Mouse (Mus musculus) embryo, embryonic 9.5 days (tissue): ENCODE measurements around the gene Heatr3.
"Not testable (repeated sequence)": the region's sequence is repeated elsewhere in the genome, so short reads cannot be mapped to it uniquely, and the experiment has no call there.

Source experiments
- DNase-seq: peaks from one replicate; pipeline ENCODE4 v3.0.0-alpha.2; 2017; ENCODE audit errors: extremely low spot score

Heatr3 gene

GRCm38 (mm10) chr8:88185716-88186115 is 48.1 kb downstream of the Heatr3 start:
- DNase-seq: no peak

DNA sequence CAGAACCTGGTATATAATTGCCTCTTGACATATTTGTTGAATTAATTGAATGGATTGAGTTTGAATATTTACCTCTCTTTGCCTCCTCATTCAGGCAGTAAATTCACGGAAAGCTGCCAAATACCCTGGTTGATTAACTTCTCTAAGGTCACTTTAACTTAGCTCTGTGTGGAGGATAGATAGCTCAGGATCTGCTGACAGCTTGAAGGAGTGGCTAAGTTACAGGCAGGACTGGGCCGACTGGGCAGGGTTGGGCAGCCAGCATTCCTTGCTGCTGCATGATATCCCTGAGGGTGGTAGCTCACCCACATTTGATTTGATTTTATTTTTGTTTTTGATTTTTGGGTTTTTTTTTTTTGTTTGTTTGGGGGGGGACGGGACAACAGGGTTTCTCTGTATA is 59.7 kb downstream of the Heatr3 start:
- DNase-seq: no peak

- no peak for DNase-seq
These were observed 60.9 kb downstream of the Heatr3 start for GRCm38 (mm10) chr8:88198551-88198944.

DNA sequence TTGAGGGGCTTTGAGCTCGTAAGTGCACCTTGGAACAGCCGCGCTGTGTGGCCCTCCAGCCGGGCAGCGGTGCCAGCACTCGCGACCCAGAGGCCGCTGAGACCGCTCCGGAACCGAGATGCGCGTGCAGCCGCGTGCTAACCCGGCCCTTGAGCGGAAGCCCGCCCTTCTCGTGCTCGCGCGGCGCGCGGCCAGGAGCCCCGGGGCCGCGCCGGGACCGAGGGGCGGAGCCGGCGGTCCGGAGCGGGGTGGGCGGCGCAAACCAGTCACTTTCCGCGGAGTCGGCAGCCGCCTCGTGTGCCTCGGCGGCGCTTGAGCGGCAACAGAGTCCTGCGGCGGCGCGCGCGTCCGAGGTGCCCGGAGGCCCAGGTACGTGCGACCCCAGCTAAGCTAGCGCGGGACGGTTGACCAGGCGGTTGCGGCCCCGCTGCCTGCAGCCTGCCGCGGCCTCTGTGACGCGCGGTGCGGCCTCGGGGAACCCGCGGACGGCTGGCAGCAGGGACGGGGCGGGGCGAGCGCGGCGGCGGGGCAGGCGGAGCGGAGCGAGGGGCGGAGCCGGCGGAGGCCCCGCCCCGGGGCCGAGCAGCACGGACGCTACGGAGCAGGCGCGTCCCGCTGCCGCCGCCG is 61.4 kb downstream of the Heatr3 start, which contains the start of gene Tent4b:
Gene Tent4b, plus strand, starts transcription at position 269 of the 627 bp plus-strand sequence.
- peak; percentile 95 for DNase-seq

- peak; percentile 51 for DNase-seq
These were observed 62.3 kb downstream of the Heatr3 start for GRCm38 (mm10) chr8:88199700-88200601.

DNA sequence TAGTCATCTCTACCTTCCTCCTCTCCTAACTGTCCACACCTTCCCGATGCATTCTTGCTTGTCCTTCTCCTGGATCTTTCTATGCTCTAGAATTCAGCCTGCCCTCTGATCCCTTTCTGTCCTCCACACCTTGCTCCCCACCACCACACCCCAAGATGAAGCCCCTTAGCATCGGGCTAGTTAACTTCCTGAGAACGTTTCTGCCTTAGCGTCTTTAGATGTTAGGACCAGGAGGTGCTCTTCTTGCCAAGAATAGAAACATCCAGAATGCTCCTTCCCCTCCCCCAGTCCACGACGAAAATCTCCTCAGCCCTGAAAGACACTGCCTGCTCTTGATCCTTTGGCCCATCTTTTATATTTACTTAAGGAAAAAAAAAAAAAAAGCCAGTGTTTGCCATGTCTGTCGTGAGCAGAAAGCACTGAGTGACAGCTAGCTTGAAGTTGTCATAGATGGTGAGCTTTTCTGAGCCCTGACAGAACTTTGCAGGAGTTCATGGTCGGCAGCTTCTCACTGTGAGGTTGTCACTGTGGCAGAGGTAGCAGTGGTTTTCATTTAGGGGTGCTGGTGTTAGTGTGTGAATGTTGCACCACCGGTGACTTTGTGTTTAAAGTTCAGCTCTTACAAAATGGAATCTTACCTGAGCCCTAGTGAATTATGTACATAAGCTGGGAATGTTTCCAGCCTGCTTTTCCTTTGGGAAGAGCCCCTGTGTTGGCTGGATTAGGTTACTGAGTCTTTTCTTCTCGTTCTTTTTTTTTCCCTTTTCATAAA is 63.3 kb downstream of the Heatr3 start:
- no peak for DNase-seq

DNA sequence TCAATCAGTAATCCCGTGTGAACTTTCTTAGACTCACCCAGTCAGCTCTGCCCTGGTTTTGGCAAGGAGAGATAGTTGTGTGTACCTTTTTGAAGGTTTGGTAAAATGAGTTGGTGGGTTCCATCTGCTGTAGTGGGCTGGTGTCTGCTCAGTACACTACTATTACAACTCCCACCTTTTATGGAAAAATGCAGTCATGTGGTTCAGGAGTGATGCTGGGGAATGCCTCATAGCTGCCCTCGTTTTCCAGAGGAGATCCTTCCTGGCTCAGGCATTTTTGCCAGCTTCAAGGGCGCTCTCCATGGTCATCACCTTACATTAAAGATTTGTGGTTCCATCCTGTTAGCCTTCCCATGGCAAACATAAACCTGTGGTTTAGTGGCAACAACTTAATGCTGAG is 64.0 kb downstream of the Heatr3 start:
- no peak for DNase-seq

DNA sequence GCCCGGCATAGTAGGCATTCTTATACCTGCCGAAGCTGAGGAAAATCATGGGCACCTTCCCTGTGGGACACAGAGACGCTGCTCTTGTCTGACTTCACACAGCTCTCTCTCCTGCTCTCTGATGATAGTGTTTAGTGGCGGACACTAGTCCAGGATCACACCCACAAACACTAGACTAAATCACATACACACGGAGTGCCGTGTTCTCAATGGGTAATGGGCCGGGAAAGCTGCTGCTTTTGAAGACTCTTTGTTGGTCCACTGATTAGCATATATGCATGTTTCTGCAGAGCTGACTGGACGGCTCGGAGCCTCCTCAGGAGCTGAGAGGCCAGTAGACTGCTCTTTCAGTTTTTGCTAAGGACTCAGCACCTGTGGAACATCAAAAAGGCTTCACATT is 68.4 kb downstream of the Heatr3 start:
- no peak for DNase-seq

GRCm38 (mm10) chr8:88207121-88207821 is 69.6 kb downstream of the Heatr3 start:
- DNase-seq: no peak

GRCm38 (mm10) chr8:88209930-88210827 is 72.5 kb downstream of the Heatr3 start:
- DNase-seq: not testable (repeated sequence)

DNA sequence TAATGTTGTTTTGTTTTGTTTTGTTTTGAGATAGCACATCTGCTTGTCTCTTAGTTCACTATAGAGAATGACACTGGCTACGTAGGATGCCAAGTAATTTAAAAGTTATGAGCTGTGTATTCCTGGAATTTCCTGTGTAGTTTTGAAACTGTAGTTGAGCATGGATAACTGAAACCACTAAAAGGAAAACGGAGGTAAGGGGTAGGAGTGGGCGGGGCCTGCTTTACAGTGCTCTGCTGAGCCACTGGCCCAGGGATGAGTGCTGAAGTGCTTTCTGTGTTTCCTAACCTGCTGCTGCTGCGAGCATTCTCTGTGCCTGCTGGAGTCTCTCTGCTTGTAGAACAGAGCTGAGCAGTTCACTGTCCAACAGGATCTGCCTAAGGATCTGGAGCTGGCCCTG is 83.7 kb downstream of the Heatr3 start:
- no peak for DNase-seq
